Mouse (Mus musculus): Measurements from ENCODE around the gene Hbp1.

DNA sequence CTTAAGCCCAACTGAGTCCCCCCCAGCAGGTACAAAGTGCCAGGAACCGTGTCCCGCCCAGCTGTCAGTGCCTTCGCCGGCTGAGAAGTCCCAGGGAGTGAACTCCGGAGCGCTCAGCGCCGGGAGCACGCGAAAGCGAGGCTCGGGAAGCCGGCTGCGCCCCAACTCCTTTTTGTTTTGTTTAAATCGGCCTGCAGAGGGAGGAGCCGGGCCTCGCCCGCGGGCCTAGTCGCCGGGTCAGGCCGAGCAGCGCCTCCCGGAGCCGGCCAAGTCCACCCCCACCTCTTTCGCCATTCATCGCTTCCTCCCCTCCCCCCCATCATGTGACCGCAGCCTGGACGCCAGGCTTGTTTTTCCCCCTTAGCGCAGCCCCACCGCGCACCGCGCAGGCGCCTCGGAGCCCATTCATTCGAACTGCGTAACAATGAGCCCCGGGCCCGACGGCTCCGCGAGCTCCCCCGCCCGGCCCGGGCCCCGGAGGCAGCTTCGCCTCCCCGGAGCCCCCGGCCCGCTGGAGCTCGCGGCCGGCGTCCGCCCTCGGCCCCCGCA lies 1.1 kb downstream of the Hbp1 start:
- no peak for TF ChIP-seq CTCF (conservative IDR thresholded peaks at IDR 0.05; ENCODE audit: low read length)
- TF ChIP-seq POU5F1 (IDR thresholded peaks at IDR 0.05; ENCODE audit: borderline replicate concordance, low read length) = no peak

Data from E14TG2a.4 (cell line).